Mouse (Mus musculus) ovary, postnatal 36 days (tissue): Measurements from ENCODE around the gene Phf21a.
A peak's percentile ranks its signal among the peaks of the same experiment; 100 is the strongest.

Experiments
- DNase-seq: peaks from one replicate; pipeline ENCODE4 v3.0.0; 2022; ENCODE audit warnings: low spot score, mixed read lengths

Phf21a gene

DNA sequence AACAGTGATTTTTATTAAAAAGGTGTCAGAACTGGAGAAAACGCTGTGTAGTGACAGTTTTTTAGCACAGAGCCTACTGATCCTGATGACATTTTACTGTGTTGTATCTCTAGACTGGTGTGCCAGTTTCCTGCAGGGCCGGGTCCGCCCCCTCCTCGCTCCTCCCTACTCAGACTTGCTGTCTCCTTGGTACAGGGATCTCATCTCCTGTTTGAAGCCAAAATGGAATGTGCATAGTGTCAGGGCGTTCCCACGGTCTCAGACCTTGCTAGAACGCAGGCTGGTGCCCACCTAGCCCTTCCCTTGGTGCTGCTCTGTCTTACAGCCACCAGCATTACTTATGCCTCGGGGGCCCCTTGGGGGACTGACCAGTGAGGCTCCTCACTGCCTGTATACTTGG lies 268.9 kb downstream of the Phf21a start:
- DNase-seq: no peak

DNA sequence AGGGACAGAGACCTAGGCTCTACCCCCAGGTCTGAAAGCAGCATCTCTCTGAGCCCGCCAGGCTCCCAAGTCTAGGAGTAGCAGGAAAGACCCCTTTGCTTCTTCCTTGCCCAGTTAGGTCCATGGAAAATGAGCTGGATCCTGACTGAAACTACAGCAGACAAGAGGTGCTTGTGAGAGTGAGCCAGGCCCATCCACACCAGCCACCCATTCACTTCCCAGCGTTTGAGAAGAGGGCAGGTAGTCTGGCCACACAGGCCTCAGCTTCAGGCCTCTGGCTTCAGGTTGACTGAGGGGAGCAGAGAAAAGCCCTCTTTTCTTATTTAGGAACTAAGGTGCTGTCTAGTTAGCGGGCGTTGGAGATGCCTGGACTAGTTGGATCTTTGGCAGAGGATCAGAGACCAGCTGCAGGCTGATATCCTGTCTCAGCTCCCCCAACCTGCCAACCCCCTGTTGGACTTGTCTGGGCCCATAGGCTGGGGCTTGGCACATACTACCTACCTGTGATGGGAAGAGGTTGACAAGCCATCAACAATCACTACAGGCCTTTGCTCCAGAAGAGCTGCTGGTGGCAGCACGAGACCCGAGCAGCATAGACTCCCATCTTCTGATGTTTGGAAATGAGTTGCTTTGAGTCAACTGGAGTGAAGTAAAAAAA lies 269.8 kb downstream of the Phf21a start:
- no peak for DNase-seq

DNA sequence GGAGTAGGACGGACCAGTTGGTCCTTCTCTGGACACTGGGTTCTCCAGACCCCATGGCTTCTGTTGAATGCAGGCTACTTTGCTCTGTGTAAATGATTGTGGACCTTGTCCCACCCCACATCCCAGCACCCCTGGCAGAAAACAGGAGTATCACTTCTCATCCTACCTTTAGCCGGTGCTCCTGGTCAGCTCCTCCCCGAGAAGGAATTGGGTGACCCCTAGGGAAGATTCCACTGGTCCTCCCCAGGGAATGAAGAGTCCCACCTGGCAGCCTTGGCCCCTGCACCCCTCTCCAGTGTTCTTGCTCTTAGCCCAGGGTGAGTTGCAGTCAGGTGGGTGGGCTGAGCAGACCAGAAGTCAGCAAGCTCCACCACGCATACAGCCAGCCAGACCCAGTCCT lies 271.2 kb downstream of the Phf21a start:
- DNase-seq: no peak

DNA sequence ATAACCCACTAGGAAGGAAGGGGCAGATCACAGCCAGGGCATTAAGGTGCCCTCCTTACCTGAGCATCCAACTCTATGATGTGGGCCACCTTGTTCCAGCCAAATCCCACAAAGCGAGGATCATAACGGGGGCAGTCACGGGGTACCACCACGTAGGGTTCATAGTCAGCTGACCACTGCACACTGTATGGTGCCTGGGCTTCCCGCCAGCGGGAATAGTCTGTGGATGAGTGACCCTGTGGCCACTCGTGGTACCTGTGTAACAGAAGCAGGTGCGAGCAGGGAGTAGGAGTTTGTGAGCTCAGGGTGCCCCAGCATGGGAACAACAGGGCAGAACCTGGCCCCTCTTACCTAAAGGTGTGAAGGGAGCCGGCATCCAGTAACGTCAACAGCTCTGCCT lies 272.7 kb downstream of the Phf21a start:
- no peak for DNase-seq

DNA sequence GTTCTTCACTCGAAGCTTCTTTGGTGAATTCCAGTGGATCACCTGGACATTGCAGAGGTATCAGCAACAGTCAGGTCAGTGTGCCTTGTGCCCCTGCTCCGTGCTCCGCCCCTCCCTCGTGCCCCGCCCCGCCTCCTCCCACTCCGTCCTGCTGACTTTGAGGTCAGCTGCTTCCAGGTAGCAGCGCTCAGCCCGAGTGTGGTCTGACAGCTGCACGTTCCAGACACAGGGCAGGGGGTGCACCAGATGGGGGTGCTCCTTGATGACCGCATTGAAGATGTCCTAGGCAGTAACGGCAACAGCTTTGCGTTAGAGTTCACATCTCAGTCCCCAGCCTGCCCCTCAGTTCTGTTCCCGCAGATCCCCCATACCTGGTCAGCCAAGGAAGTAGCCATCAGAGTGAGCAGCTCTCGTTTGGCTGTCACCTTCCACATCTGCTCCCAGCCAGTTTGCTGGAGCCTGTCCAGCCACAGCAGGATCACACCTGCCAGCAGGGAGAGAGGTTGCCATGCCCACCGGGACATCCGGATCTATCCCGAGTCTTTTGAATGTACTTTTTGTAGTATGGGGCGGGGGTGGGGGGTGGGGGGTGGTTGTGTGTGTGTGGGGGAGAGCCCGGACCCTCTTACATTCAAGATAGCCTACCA lies 274.6 kb downstream of the Phf21a start:
- no peak for DNase-seq

DNA sequence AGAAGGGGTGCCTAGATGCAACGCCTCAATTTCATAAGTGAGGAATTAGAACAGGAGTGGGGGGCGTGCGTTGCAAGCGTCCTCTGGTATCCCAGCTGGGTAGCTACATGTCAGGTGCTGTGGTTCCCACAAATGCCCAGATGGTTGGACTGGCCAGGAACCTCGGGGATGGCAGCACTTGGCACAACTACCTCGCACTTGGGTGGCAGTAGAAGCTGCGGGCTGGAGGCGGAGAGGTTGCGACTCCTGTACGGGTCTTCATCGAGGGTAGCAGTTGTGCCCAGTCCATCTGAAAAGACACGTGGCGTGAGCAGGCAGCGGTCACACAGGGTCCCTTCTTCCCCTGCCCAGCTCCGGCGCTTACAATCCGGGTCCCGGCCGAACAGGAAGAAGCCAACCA lies 277.5 kb downstream of the Phf21a start:
- no peak for DNase-seq

DNA sequence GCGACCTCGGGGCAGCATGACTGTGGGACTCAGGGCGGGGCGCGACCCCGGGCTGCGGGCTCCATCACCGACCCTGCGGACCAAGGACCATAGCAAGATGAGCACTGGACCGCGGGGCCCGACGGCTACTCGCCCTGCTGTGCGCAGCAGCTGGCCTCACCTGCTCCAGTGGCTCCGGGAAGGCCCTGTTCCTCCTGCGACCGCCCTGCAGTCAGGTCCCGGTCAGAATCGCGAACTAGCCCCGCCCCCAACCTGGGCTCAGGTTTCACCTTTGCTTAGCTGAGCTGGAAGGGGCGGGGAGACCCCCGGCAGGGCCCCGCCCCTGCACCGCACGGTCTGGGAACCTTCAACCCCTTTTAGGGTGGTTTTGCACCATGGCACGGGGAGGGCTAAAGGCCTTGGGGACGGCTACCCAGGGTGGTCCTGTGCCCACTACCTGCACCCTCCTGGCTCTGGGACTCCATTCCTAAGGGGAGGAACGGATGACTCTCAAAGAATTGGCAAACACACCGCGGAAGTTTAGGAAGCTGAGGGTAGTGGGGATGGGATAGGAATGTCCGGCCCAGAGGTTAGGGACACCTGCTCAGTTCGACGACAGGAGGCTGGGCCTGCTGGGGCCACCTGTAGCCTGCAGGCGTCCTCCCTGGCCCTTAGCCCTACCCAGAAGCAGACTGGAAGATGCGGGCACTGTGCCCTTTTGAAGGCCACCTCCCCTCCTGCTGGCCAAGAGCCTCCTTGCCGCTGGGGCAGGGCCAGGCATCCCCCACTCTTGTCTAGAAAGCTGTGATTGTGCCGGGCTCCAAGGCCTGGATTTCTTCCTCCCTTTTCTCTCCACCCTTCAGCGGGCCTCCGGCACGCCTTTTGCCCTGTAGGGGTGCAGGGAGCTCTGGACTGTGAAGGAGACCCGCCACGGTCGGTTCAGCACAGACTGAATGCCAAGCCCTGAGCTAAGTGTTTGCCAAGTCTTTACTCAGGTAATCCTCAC lies 278.2 kb downstream of the Phf21a start:
- peak; percentile 85 for DNase-seq

DNA sequence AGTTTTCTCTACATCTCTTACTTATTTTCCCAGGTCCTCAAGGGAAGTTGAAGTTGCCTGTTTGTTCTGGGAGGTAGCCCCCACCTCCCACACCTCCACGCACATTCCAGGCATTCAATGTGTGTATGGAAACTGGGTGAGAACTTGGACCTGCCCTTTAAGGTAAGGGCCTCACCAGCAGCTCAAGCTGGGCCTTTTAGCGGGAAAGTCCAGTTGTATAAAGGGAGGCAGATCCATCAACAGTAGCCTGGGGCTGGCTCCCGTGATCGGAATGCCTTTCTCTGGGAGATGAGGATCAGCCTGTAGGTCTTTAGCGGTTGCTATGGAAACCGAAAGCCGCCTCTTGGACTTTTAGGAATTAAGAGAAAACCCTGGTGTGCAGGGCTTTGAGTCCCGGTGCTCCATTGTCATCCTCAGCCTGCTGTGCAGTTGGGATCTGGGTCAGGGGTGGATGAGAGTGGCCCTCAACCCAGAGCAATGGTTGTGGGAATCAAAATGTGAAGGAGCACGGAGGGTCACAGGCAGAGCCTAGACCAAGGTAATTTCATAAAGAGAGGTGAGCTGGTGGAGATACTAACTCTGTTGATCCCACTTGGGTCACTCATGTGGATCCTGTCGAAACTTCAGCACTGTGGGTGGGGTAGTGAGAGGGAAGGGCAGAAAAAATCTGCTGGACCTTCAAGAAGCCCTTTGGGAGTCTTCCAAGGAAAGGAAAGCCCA lies 279.2 kb downstream of the Phf21a start:
- no peak for DNase-seq

DNA sequence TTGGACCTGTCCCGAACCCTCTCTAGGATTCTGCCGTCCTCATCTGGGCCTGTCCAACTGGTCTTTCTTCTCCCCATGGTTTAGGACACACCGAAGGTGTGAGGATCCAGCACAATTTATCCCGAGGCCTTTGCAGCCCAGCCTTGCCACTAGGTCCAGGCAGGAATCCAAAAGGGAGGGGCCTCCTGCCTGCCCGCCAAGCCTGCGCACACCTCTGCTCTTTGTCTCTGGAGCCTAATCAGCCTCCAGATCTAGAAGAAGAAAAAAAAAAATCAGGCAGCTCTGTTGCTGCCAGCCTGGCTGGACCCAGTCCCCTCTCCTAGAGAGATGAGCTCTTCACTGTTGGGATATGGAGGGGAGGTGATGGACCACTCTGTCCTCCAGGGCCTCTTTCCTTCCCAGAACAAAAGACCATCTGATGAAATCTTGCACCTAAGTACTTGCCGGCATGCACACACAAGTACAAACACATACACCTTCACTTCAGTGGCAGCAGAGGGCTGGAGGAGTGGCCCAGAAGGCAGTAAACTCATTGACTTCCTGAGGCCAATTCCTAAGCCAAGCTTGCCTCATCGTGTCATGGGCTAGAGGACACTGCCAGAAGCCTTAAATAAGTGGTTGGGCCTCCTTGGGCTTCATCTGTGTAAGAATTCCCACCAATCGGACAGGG lies 280.0 kb downstream of the Phf21a start:
- peak; percentile 69 for DNase-seq

DNA sequence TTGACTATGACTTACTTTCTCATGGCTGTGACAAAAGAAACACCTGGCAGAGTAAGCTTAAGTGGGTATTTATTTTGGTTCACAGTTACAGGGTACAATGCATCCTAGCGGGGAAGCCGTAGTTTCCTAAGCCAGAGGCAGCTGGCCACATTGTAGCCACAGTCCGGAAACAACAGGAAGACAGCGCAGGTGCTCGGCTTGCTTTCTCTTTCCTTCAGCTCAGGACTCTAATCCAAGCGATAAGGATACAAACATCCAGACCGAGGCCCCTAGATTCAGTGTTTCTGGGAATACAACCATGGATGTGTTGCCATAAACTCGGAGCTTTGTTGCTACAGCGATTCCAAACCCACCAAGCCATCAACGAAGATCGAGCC lies 280.5 kb downstream of the Phf21a start:
- DNase-seq: no peak

DNA sequence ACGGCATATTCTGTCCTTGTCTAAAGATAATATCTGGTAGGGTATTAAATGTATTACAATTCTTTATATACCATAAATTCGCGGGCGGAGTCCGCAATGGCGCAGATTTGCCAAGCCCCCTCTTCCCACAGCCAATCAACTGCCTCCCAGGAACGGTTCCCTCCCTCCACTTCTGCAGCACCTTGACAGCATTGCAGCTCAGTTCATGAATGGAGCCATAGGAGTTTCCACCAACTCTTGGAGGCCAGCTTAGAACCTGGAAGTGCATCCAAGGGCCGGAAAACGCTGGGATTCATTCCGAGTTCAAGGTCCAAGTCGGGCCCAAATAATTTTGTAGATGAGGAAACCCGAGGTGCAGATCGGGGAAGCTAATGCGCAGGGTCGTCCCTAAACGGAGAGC lies 281.6 kb downstream of the Phf21a start, which contains the start of the genes Pex16 and Large2:
Gene Pex16 (plus strand): TSS at position 163 of the 400 bp plus-strand sequence.
Gene Large2 (minus strand): TSS at position 356 of the 400 bp plus-strand sequence.
- no peak for DNase-seq

DNA sequence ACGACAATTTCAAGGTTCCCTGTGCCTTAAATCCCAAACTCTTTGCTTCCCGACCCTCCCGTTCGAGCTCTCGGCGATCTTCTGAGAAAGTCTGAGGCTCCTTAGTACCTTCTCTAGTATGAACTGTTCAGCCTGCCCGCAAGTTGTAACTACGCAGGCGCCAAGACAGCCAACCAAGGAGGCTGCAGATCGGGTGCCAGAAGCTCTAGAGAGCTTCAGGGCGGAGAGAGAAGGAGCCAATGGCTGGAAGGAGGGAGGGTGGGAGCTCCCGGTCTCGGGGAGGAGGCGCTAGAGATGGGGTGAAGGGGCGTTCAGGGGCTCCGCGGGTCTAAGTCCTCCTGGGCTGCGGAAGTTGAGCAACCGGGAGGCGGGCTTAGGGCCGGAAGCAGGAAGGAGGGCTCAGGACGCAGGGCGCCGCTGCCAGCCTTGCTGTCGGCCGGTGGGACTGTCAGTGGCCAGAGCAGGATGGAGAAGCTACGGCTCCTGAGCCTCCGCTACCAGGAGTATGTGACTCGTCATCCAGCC lies 282.2 kb downstream of the Phf21a start:
- peak; percentile 93 for DNase-seq

DNA sequence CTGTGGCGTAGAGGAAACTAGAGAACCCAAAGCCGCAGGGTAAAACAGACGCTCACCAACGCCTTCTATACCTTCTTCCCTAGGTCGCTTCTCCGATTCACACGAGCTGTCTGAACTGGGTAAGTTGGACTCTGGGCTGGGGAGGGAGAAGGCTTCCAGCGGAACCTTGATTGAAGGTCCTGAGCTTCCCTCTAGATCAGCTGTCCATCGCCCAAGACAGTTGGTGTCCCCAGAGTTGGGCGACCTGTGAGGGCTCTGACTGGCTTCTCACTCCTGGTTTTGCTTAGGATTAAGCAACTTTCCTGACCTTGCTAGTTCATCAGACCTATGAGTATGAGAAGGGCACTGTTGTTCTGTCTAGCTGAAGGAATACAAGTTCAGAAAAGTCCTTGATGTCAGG lies 282.9 kb downstream of the Phf21a start:
- DNase-seq: no peak

DNA sequence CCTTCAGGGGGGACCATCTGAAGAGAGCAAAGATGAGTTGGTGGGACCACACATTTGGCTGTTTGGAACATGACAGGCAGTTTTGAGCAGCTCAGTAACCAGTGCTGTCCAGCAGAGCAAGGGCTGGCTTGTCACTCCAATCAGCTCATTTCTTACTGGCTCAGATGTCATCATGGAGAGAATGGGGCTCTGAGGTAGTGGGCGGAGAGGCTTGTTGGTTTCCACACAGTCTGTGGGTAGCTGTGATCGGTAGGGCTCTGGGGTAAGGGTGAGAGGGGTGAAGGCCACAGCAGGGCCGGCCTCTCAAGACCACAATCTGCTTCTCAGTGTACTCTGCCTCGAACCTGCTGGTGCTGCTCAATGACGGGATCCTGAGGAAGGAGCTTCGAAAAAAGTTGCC lies 283.4 kb downstream of the Phf21a start:
- no peak for DNase-seq

DNA sequence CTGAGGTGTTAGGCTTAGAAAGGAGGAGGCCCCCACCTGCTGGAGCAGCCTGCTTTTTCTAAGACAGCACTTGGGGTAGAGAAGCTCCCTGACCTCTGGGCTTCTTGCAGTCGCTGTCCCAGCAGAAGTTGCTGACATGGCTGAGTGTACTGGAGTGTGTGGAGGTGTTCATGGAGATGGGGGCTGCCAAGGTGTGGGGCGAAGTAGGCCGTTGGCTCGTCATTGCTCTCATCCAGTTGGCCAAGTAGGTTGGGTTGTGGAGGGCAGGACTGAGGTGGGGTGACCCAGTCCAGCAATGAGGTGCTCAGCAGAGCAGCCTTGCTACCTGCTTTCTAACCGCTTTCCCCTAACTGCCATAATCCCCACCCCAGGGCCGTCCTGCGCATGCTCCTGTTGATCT lies 284.4 kb downstream of the Phf21a start:
- no peak for DNase-seq

DNA sequence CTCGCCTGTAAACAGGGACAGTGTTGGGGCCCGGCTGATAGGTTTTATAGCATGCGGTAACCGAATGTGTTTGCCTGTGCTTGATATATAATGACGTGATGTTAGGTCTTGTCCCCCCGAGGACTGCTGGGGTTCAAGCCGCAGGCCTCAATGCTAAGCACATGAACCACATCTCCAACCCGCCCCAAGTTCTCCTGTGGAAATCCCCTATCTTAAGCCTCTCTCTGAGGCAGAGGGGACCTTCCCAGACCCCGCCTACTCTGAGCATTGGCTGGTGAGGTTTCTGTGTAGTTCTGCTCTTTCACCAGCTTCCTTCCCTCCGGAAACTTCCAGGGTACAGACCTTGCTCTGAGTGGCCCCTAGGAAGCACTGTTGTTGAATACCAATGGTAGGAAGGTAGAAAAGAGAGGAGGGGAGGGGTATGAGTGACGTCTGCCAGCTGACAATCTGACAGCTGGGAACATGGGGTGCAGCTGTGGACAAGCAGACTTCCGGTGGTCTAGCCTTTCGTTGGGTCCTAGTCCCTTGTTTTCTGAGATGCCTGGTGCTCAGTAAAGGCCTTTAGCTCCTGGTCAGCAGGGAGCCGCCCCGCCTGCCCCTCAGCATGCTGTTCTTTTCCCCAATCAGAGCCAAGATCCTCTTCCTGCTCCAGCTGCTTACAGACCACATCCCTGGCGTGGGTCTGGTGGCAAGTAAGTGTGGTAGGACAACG lies 287.0 kb downstream of the Phf21a start:
- no peak for DNase-seq

DNA sequence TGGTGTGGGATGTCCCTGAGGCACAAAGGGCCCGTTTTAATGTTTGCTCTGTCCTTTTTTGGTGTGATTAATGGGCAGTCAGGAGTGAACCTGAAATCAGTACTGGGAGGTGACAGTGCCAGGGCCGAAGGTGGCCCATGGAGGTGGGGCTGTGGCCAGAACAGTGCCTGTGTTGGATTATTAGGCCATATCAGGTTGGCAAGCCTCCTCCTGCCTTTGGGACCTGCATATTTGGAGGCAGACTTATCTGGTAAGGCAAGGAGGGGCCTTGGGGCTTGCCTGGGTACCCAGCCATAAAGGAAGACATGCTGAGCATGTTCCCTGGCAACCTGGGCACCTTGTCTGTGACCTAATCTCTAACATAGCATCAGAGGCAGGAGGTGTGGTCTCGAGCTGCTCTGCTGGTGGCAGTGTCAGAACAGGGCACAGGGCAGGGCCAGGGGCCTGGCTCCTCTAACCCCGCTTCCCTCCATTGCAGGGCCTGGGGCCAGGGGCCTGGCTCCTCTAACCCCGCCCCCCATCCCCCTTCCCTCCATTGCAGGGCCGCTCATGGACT lies 287.7 kb downstream of the Phf21a start:
- DNase-seq: no peak

DNA sequence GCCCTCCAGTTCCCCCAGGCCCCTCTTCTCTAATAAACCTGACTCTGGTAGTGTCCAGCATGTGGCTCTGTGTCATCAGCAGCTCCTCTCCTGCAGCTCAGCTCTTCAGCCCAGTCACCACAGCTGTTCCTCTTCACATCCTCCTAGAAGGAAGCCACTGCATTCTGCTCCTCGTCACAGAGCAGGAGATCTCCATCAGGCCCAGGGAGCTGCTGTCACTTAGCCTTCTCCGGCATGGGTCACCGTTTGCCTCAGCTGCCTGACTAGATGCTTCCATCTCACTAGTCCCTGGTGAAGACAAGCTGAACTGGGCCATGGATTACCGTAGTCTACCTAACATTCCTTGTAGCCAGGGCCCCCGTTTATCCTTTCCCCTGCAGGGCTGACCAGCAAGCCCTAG lies 288.2 kb downstream of the Phf21a start:
- no peak for DNase-seq

DNA sequence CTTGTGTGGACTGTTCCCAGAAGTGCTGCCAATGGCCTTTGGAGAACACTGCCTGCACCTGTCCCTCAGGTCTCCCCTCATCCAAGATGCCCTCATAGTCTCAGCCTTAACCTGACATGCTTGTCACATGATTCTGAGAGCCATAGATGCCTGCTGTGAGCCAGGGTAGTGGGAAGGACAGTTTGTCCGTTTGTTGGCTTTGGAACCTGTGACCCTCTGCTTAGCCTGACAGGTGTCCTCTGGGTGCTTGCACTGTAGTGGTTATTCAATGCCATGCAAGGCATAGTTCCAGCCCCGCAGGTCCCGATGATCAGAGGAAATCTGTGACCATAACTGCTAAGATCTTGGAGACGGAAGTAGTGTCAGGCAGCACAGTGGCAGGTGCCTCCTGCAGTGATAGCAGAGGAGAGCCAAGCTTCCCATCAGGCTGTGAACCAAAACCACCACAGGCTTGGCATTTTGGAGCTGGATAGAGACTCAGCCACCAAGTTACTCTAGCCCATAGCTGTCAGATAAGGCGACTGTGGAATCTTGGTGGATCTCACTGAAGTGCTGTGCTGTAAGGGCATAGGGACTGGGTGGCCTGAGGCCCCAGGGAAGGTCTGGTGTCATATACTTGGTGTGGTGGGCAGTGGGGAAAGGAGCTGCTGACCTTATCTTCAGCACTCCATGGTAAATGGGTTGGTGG lies 289.1 kb downstream of the Phf21a start, which contains the start of gene 1700029I15Rik:
Gene 1700029I15Rik (plus strand): TSS at position 638 of the 688 bp plus-strand sequence.
- no peak for DNase-seq

DNA sequence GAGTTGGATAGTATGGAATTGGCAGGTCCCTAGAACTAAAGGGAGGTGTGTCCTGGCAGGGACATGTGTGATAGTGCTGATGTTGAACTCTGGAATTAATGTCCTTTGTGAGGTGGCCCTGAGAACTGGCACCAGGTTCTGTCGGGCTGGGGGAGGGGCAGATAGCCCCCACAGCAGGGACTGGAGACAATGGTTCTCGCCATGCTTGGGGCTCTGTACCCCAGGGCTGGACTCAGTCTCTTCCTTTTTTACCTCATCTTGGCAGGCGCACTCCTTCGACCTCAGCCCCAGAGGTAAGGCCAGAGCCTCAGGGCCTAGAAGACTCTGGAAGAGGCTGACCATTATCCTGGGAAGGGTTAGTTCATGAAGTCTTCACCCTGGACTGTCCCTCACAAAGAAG lies 289.8 kb downstream of the Phf21a start:
- no peak for DNase-seq
